Mouse (Mus musculus) monocyte, adult 5-6 weeks (primary cell): ENCODE measurements around the gene Ltbp2. TPM values are rescaled to one million over a fixed set of nuclear protein-coding genes. Genes with fewer than 3 reads are reported as not detected.

ENCODE experiments used
- ATAC-seq: fragments of 153-309, 156-312 bp; replicated peaks from 2 replicates; pipeline ENCODE4 v1.8.0; 2017; ENCODE audit warnings: mild to moderate bottlenecking; ENCODE audit not compliant: low TSS enrichment, insufficient number of reproducible peaks, severe bottlenecking, poor library complexity, low FRiP score
- total RNA-seq: library from RNA; stranded (forward); fragments of 200-1000, 200-491, 200-594 nt; gene quantifications from 3 replicates; pipeline ENCODE4 v1.2.3, GENCODE M21; 2017

Gene Ltbp2
- total RNA-seq, 1 experiment from 2014 or later, result not detected

DNA sequence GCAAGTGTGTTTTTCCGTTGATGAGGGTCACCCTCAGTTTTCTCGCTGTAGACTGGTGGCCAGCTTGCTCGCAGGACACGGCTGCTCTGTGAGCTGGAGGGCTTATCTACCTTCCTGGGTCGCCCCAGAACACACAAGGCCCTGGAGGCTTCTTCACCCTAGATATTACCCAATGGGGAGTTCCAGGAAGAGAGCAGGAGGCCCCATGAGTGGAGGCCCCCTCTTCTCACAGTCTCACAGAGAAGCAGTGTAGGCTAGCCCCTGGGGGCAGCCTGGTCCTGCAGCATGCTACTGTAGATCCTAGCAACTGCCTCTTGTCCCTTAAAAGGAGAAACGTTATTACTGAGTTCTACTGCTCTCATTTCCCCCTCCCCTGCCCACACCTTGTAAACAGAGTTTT is 28.4 kb downstream of the Ltbp2 start:
- ATAC-seq, result no peak

DNA sequence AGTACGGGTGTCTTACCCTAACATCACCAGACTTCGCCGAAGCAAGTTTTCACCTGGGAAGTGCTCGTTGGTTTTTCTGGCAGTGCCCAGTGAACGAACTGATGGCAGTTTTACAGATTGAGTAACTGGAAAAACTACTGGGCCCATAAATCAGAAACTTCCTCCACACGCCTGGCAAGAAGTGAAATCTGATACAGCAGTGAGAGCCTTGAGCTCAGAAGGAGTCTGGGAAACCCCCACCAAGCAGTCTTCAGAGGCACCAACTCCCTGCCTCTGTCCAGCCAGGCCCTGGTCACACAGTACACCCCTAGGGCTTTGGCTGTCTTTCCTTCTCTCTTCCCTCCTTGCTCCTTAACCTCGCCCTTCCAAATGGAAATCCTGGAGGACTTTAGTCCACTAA is 28.9 kb downstream of the Ltbp2 start:
- no peak for ATAC-seq

DNA sequence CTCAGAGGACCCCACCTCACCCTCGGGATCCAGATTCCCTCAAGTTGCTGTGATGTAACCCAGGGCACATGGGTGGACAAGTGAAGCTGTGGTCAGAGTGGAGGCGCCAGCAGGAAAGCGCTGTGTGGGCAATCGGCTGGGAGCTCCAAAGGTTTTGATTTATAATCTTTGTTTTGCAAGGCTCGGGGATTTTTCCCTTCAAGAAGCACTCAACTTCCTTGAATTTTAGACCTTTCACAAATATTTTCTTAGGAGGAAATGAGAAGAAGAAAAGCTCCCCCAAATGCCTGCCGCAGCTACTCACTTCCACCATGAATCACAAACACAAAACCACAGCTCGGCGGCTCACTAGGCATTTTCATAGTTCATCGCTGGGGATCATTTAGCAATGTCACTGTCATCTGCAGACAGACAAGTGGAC is 29.7 kb downstream of the Ltbp2 start:
- ATAC-seq, result no peak

DNA sequence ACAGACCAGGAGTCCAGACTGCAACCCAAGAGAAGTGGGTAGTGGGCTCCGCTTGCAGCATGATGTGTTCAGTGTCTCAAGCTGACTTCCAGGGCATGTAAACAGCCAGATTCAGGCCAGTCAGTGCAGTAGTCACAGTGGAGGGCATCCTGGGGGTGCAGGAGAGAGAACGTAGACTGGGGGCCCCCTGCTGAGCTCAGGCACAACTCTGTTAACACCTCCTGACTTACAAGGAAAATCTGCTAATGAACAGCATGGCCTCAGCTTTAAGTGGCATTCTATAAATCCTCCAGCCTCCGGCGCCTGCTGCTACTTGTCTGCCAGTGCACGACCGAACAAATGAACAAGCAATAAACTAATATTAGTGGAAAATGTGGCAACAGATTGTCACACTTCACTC is 33.6 kb downstream of the Ltbp2 start:
- ATAC-seq, result no peak

DNA sequence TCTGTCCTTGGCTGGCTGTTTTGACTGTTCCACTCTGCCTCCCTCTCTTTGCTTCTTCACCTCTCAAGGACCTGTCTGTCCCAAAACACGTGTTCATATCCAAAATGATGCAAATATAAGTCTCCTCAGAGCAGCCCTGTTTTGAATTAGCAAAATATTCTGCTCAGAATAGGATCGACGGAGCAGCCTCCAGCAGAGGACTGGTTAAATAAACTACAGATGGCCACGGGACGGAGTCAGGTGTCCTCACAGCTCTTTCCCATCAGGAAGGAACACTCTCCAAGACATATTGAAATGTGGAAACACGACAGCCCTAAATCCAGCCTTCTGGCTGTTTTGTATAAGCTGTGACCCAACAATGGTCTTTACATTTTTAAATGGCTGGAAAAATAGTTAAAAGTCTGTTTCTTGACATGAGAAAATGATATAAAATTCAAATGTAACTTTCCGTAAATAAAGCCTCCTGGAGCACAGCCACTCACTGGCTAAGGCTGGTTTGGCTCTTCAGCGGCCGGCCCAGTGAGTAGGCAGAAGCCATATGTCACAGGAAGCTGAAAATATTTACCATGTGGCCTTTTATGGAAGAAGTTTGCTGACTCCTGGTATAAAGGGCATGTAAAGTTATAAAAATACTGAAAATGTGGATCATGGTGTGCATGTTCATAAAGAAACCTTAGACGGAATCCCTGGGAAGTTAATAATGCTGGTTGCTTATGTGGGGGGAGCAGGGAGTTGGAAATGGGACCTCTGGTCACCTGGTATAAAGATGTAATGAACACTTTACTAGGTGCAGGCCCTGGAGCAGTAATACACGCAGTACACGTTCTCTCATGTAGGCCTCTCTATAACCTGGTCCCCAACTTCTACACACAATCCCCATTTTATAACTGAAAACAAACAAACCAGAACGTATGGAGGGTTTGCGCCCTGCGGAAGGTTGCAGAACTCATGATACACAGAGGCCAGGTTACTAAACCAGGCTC is 34.9 kb downstream of the Ltbp2 start:
- ATAC-seq, result no peak

DNA sequence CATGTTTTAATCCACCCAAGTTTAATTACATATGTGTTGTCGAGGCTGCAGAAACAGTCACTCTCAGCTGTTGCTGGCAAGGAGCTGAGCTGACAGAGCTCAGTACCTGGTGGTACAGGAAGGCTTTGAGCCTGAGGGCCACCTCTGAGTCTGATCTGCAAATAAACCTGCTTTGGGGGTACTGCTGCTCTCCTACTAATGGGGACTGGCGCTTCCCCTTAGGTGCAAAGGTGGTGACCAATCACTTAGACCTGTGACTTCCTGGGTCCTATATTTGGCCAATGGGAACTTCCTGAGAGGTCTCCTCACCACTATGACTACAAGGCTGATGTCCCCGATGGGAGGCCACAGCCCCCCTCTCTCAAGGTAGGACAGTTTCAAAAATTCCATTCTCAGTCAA is 35.6 kb downstream of the Ltbp2 start:
- no peak for ATAC-seq

DNA sequence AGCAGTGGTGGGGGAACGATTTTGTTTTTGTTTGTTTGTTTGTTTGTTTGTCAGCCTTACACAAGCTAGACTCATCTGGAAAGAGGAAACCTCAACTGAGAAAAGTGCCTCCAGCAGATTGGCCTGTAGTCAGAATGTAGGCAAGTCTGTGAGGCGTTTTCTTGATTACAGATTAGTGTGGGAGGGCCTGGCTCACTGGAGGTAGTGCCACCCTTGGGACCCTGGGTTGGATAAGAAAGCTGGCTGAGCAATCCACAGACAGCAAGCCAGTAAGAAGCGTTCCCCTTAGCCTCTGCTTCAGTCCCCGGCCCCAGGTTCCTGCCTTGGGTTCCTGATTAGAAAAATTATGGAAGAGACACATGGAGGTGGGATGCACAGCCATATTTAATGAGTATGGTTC is 36.4 kb downstream of the Ltbp2 start:
- no peak for ATAC-seq

DNA sequence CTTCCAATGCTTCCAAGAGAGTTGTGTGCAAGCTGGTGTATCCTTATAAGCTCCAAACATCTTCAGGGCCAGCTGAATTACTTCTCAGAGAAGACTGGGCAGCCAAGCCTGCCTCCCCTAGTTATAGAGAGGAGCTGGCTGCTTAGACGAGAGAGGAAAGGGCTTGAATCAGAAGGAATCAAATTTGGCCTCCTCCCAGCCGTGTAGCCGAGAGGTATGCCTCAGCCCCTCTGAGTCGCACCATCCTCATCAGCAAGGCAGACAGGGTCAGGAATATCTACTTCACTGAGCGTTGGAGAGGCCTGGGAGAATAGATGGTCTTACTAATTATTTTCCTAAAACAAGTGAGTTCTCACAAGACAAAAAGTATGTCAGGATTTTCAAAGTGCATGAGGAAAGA is 40.7 kb downstream of the Ltbp2 start:
- no peak for ATAC-seq

DNA sequence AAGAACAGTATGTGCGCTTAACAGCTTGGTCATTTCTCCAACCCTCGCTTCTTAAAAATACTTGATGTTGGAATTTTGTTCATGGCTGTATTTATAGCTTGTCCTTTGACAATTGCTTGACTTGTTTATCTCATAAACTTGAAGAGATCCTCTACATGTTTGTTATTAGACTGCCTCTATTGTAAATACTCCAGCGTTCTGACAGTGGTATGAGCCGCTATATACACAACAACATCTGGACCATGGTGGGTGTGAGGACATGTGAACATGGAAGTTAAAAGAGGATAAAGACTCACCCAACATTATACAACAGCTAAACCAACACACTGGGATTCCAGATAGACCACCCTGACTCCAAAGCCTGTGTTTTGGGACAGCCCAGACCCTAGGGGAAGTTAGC is 41.6 kb downstream of the Ltbp2 start:
- no peak for ATAC-seq

DNA sequence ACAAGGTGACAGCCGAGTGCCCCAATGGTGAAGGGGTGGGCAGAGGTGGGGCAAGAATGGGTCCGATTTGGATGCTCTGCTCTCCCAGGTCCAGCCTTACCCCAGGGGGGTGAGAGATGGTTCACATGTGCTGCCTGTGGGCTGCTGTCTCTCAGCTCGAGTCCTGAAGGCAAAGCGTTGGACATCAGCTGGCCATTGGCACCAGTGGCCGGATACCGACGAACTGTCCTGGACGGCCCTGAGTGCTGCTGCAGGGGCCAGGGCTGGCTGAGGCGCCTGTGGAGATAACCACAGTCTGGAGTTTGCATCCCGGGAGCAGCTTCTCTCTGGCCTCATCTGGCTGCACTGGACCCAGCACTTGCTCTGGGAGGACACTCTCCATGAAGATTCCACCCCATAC is 44.7 kb downstream of the Ltbp2 start:
- no peak for ATAC-seq

DNA sequence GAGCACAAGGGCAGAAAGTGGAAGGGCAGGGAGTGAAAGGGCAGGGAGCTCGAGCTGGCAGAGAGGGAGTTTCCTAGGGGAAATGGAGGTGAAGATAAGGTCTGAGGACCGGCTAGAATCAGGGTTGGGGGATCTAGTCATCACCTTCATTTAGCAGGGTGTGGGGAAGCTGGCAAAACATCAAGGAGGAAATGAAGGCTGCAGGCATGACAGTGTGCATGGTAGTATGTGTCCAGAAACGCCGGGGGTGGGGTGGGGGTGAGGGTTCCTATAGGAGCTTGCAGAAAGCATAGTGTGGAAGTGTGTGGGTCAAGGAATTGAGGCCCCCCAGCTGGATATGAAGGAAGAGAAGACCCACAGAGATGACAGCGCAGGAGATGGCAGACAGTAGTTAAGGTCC is 45.2 kb downstream of the Ltbp2 start:
- no peak for ATAC-seq

DNA sequence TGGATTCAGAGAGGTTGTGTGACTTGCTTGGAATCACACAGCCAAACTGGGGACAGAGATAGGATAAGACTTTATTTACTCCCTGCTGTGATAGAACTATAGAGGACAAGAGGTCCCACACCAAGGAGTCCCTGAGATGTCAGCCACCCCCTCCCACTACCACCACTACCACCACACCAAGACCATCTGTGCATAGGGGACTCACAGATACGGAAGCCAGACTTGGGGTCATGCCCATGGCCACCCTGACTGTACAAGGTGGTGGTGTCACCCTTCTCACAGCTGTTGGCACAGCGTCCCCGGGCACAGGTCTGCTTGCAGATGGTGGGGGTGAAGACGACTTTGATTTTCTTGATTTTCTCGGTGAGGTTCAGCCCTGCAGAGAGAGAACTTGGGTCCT is 45.9 kb downstream of the Ltbp2 start:
- no peak for ATAC-seq

DNA sequence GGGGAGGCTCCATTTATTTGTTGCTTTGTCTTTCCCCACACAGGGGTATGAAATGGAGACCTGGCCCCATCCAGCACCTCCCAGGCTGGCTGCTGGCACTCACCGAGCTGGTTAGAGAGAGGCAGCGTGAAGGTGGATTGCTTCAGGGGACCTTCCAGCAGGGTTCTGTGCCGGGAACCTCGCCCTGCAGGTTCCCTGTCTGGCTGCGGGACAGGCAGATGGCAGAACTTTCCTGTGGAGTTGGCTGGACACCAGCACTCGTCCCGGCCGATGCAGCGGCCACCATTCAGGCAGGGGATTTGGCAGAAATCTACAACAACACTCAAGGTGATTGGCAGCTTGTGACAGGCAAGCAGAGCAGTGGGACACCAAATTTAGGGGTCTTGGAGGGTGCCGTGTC is 46.4 kb downstream of the Ltbp2 start:
- no peak for ATAC-seq

DNA sequence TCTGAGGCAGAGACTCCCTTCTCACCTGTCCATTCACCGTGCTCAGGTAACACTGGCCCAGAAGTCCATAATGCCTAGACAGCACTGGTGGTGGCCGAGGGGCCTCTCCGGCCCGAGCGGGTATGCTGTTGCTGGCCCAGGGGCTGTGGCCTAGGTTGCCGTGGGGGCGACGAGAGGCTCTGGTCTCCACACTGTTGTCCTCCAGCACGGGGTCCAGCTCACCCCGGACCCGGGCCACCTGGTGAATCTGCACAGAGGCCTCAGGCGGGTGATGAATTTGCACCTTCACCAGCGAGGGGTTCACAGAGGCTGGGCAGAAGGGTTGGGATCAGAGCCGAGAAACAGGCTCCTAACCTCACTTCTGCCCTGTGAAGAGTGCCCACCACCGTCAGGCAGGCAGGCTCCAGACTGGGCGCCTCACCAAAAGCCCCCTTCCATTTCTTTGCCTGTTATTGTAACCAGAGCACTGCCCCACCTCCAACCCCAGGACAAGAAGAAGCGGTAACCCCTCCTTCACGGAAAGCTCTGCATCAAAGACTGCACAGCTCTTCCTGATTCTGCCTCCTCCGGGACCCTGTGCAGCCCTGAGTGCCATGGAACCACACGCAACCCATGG is 47.1 kb downstream of the Ltbp2 start:
- ATAC-seq, result no peak

DNA sequence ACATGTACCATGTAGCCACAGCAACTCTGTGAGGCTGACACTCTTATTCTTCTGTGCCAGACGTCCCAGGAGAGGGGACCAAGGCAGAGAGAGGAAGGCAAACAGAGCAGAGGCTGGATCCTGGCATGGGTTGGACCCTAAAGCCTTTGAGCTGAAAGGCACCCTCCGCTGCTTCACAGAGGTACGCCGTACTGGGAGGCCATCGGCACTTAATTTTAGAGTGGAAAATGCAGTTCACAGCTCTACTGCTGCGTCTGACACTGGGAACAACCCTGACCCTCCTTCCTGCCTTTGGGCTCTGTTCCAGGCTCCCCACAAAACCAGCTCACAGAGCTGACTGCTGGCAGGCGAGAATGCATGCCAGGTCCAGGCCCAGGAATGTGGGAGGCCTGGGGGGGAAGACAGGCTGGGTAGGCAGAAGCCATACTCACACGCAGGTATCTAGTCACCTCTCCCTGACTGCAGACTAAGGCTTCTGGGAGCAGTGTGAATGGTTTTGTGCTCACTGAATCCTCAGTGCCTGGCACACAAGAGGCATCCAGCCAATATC is 48.9 kb downstream of the Ltbp2 start:
- no peak for ATAC-seq

DNA sequence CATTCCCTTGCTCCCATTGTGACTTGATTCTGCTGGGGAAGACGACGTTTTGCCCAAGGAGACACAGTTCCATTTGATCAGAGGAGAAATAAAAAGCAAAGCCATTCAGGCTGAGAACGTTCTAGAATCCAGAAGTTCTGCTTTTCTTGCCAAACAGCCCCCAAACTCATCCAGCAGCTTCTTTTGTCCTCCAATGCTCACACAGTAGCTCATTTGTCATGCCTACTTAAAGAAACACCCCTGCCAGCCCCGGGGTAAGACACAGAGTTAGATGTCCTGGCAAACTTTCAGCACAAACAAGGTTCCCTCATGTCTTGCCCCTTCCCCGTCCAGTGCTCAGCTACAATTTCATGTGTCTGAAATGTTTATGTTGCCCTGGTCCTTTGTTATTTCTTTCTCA is 52.1 kb downstream of the Ltbp2 start:
- ATAC-seq, result no peak

DNA sequence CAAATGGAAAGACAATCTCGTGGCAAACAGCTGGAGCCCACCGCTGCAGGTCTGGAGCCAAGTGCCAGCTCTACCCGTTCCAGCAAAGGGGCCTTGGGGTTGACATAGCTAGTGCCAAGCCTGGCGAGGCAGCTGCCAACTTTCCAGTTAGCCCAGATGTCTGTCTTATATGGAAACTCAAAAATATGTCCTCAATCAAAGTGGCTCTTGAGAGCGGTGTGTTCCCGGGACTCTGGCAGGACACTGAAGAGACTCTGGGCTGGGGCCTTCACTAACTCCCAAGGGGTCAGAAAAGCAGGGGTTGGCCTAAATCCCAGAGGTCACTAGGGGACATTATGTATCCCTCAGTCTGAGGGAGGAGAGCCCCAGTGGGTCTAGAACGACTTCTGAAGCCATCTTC is 52.7 kb downstream of the Ltbp2 start:
- ATAC-seq, result no peak

DNA sequence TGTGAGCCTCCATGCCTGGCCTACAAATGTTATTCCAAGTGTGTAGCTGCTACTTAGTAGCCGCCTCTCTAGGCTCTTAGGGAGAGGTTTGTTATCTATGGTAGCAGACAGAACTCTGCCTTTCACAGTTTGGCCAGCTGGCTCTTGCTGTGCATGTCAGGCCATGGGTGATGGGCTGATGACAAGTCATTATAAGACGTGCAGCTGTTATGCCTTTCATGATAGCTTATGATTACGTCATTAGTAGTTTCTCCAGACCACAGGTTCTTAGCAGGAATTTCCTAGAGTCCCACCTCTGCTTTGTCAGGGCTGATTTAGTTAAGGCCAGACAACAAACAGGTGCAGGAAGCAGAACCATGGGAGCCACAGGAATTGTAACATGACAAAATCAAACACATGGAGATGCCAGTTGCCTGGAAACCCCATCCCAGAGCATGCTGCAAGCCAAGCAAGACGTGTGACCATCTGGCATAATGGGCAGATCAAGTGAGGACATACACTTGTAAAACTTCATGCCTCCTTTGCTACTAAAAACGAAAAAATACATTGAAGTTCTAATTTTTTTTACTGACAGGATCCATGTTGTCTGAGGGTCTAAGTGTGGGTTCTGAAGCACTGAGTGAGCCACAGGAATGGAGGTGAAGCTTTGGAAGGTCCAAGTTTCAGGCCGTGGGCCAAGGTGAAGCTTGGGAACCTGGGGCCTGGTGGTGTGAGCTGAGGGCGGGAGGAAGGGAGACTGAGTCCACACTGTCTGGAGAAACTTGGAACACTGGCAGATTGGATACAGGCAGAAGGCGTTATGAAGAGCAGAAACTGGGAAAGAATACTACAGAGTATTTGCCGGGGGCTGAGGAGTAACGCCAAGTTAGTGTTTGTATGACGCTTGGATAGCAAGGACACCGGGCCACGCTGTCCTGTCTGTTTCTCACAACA is 56.8 kb downstream of the Ltbp2 start:
- ATAC-seq, result no peak

DNA sequence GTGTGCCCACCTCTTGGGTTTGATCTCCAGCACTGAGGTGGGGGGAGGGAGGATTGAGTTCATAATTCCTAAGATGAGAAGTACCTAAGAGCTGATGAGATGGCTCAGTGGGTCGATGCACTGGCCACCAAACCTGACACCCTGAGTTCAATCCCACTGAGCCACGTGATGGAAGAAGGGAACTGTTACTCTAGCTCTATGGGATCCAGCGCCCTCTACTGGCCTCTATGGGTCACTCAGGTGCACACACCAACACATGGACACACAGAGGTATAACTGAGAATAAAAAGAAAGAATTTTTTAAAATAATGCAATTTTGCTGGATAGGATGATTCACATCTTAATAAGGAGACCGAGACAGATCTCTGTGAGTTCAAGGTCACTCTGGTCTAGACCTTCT is 57.8 kb downstream of the Ltbp2 start:
- no peak for ATAC-seq
